Mouse (Mus musculus) stomach, embryonic 14.5 days (tissue): ENCODE measurements around the gene Gm3625. TPM values are rescaled to one million over a fixed set of nuclear protein-coding genes. Genes with fewer than 3 reads are reported as not detected.

Experiments
- ATAC-seq: fragments of 200-750 bp; cut with Nextera tagmentation; 2 replicates; pipeline ENCODE4 v1.8.0; 2017; ENCODE audit warnings: low read depth, moderate TSS enrichment; ENCODE audit not compliant: insufficient number of reproducible peaks, insufficient read depth, low FRiP score
- H3K27ac ChIP-seq: fragments of 300-500 bp; sonication (generic); 2 replicates; pipeline ENCODE4 v1.5.1; 2014; ENCODE audit warnings: mild to moderate bottlenecking, low read length, moderate library complexity, mixed read lengths
- H3K27me3 ChIP-seq: fragments of 300-500 bp; sonication (generic); 2 replicates; pipeline ENCODE4 v1.6.1; 2014; ENCODE audit warnings: low read length, control low read depth, mixed read lengths; ENCODE audit not compliant: control insufficient read depth, insufficient read depth
- H3K36me3 ChIP-seq: fragments of 300-500 bp; sonication (generic); 2 replicates; pipeline ENCODE4 v1.6.1; 2014; ENCODE audit warnings: mild to moderate bottlenecking, control low read depth, low read length, moderate library complexity, mixed read lengths; ENCODE audit not compliant: control insufficient read depth, insufficient read depth
- H3K4me1 ChIP-seq: fragments of 300-500 bp; sonication (generic); 2 replicates; pipeline ENCODE4 v1.6.1; 2014; ENCODE audit warnings: low read length, control low read depth, mixed read lengths; ENCODE audit not compliant: control insufficient read depth, insufficient read depth
- H3K4me2 ChIP-seq: fragments of 300-500 bp; sonication (generic); replicated peaks from 2 replicates; pipeline ENCODE4 v1.6.1; 2014; ENCODE audit warnings: low read depth, low read length, control low read depth
- H3K4me3 ChIP-seq: fragments of 300-500 bp; sonication (generic); 2 replicates; pipeline ENCODE4 v1.5.1; 2014; ENCODE audit warnings: low read depth, low read length, control low read depth
- H3K9ac ChIP-seq: fragments of 300-500 bp; sonication (generic); replicated peaks from 2 replicates; pipeline ENCODE4 v1.6.1; 2014; ENCODE audit warnings: low read depth, mild to moderate bottlenecking, control low read depth, low read length, moderate library complexity, mixed read lengths
- H3K9me3 ChIP-seq: fragments of 300-500 bp; sonication (generic); 2 replicates; pipeline ENCODE4 v1.6.1; 2016; ENCODE audit warnings: low read depth, low read length, control low read depth; ENCODE audit not compliant: control insufficient read depth
- whole genome bisulfite sequencing: fragments of 180-500 bp; shearing (Covaris S2); extraction: QIAGEN DNeasy Blood & Tissue Kit; methylation state at CpG from one replicate; pipeline ENCODE4 v1.1.7; 2014; 5-methylcytosine and 5-hydroxymethylcytosine counted together
- polyA plus RNA-seq: library from polyadenylated mRNA; unstranded; fragments of >200 nt; fragmentation: Nextera tagmentation; extraction: Ambion mirVana; gene quantifications from 2 replicates; pipeline ENCODE4 v1.2.1, GENCODE M21; 2014

The Gm3625 gene
- polyA plus RNA-seq, 1 experiment from 2014 or later = not detected

GRCm38 (mm10) chr12:4548053-4549013 lies 44.4 kb downstream of the Gm3625 start:
- Histone ChIP-seq H3K27me3 (no peaks in the 10 kb centered on the region), H3K4me1 (no peaks in the 10 kb centered on the region), H3K9ac (0 out of 2 replicates have a peak overlapping the region, but pooled peaks have one; percentile 6), H3K9me3 (no peaks in the 10 kb centered on the region), H3K4me3 (no peak overlapping the region), H3K27ac (no peak overlapping the region), H3K36me3 (no peaks in the 10 kb centered on the region), H3K4me2 (peak overlapping the region; percentile 35)
- WGBS = 19% methylated on average over 18 of the region's 18 CpGs
- no peak for ATAC-seq

- Histone ChIP-seq H3K4me2 (no peak overlapping the region), H3K27me3 (no peaks in the 10 kb centered on the region), H3K9me3 (no peaks in the 10 kb centered on the region), H3K4me3 (no peak overlapping the region), H3K36me3 (no peaks in the 10 kb centered on the region), H3K27ac (no peak overlapping the region), H3K9ac (no peak overlapping the region), H3K4me1 (no peaks in the 10 kb centered on the region)
- no peak for ATAC-seq
- WGBS = 67% methylated on average over 14 of the region's 14 CpGs
Observed at GRCm38 (mm10) chr12:4547557-4547956, 45.2 kb downstream of the Gm3625 start.

GRCm38 (mm10) chr12:4546491-4546890 lies 46.2 kb downstream of the Gm3625 start:
- Histone ChIP-seq H3K9me3 (no peaks in the 10 kb centered on the region), H3K36me3 (no peaks in the 10 kb centered on the region), H3K4me3 (no peak overlapping the region), H3K9ac (no peak overlapping the region), H3K27ac (peak overlapping the region; percentile 22; the same call in 1 of the 2 replicates), H3K4me2 (no peak overlapping the region), H3K4me1 (no peaks in the 10 kb centered on the region), H3K27me3 (no peaks in the 10 kb centered on the region)
- WGBS = 43% methylated on average over 5 of the region's 5 CpGs
- ATAC-seq = no peak

- no peak overlapping the region for H3K9ac ChIP-seq
- no peaks in the 10 kb centered on the region for H3K4me1 ChIP-seq
- H3K4me2 ChIP-seq = no peak overlapping the region
- no peaks in the 10 kb centered on the region for H3K27me3 ChIP-seq
- H3K4me3 ChIP-seq = no peak overlapping the region
- H3K27ac ChIP-seq = no peak overlapping the region
- no peak for ATAC-seq
- H3K36me3 ChIP-seq = no peaks in the 10 kb centered on the region
- H3K9me3 ChIP-seq = no peaks in the 10 kb centered on the region
Observed at GRCm38 (mm10) chr12:4545425-4545824, 47.3 kb downstream of the Gm3625 start.

- H3K36me3 ChIP-seq = no peaks in the 10 kb centered on the region
- H3K27me3 ChIP-seq = no peaks in the 10 kb centered on the region
- H3K4me2 ChIP-seq = no peak overlapping the region
- H3K4me1 ChIP-seq = no peaks in the 10 kb centered on the region
- no peak for ATAC-seq
- H3K4me3 ChIP-seq = no peak overlapping the region
- no peak overlapping the region for H3K9ac ChIP-seq
- no peaks in the 10 kb centered on the region for H3K9me3 ChIP-seq
- 85% methylated on average over 5 of the region's 5 CpGs for WGBS
- H3K27ac ChIP-seq = no peak overlapping the region
Observed at GRCm38 (mm10) chr12:4544400-4544919, 48.3 kb downstream of the Gm3625 start.

Other genes starting within 250 kb of the Gm3625 start
- gene Ncoa1, start 115.7 kb downstream of the Gm3625 start, polyA plus RNA-seq = 10.4 and 13.2 TPM in 2 replicates
- gene Itsn2, start 289 bp downstream of the Gm3625 start, polyA plus RNA-seq = 43.4 and 47.1 TPM in 2 replicates
- 1.1 and 1.3 TPM in 2 replicates for gene Fam228a, start 145.5 kb upstream of the Gm3625 start, polyA plus RNA-seq
- gene Pfn4, start 176.1 kb upstream of the Gm3625 start, polyA plus RNA-seq = 2.8 and 3.4 TPM in 2 replicates
- gene Fam228b, start 176.3 kb upstream of the Gm3625 start, polyA plus RNA-seq = 3.2 and 4.1 TPM in 2 replicates
- gene Sf3b6, start 224.6 kb upstream of the Gm3625 start, polyA plus RNA-seq = 309 and 321 TPM in 2 replicates
- 10.3 and 17.4 TPM in 2 replicates for gene Fkbp1b, start 248.7 kb upstream of the Gm3625 start, polyA plus RNA-seq